Mouse (Mus musculus) brain, adult 10 weeks (tissue): Measurements from ENCODE around the gene Lmod3. TPM values are rescaled to one million over a fixed set of nuclear protein-coding genes. Genes with fewer than 3 reads are reported as not detected.

ENCODE experiments used
- polyA plus RNA-seq: library from polyadenylated mRNA; stranded (reverse); fragments of 350-450 nt; fragmentation: Illumina TruSeq; extraction: RNeasy Lipid Tissue Mini Kit (QIAGEN cat#74804); gene quantifications from one replicate; pipeline ENCODE4 v1.2.3, GENCODE M21; 2015; ENCODE audit warnings: low read depth, low replicate concordance

Gene Lmod3
- polyA plus RNA-seq = not detected

DNA sequence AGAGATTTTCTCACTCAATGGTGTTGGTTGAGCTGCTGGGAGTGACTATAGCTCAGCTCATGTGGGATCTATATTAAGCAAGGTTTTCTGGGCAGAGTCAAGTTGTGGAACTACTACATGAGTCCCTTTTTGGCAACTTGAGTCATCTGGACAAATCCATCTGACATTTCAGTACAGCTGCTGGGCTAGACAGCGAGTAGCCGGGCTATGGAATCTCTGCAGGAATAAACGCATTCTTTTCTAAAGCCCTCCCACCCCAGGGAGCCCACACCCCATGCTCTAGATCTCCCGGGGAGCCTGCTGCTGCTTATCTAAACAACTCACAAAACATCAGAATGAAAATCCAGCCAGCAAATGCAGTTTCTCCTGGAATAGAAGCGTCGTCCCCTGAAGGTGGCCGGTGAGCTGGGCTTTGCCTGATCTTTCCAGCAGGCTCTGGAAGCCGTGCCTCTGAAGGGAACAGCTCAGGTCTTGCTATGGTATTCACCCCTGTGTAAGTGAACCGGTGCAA, at the start of gene Lmod3:
Lmod3 (minus strand) TSS at position 49 of the 511 bp plus-strand sequence.

DNA sequence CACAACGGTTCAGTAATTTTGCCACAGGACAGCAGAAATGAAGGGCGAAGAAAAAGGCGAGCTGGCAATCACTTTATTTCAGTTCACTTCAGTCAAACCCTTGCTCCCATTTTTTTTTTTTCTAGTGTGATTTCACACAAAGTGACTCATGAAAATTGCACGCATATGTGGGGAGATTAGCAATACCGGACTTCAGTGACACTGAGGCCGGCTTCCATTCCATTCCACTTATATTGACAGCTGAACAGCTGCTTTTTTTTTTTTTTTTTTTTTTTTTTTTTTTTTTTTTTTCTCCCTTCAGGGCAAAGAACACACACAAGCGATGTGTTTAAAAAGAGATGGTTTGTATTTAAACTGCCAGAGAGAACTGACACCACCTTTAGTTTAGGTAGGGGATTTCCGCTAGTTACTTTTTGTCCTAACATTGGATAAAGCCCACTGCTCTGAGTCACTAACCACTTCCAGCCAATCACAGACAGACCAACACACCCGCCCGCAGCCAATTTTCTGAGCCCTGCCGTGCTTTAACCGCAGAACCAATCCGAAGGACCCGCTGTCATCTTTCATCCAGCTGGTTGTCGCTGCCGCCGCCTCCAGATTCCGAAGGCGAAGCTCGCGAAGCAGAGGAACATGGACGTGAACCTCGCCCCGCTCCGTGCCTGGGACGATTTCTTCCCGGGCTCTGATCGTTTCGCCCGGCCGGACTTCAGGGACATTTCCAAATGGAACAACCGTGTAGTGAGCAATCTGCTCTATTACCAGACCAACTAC, 42.2 kb downstream of the Lmod3 start, which contains the start of gene Arl6ip5:
Arl6ip5 (plus strand) TSS at position 499 of the 771 bp plus-strand sequence.

DNA sequence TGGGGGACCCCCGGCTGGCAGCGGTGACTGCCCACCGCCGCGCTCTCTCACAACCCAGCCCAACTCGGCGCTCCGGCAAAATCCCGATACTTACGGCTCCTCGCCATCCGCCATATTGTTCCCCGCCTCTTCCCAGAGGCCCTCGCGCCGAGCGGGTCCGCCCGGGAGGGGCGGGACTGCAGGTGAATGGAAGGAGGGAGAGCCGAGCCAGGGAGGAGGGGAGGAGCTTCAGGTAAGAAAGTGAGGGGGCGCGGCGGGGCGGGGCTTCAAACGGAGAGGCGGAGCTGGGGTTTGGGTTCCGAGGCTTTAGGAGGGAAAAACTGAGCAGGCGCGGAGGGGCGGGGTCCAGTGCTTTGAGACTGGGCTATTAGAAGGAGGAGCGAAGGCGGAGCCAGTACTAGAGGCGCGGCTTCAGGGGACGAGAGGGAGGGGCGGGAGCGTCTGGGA, 47.1 kb downstream of the Lmod3 start, which contains the start of gene Uba3:
Uba3 (minus strand) TSS at position 209 of the 447 bp plus-strand sequence.

Other genes starting within 250 kb of the Lmod3 start
- 3.5 TPM for gene Fam19a4, start 192.3 kb downstream of the Lmod3 start, polyA plus RNA-seq
- 20.8 TPM for gene Eogt, start 103.6 kb downstream of the Lmod3 start, polyA plus RNA-seq
- 22.9 TPM for gene Tmf1, start 73.6 kb downstream of the Lmod3 start, polyA plus RNA-seq
- gene Uba3, start 47.1 kb downstream of the Lmod3 start, polyA plus RNA-seq = 110 TPM
- 285 TPM for gene Arl6ip5, start 42.1 kb downstream of the Lmod3 start, polyA plus RNA-seq